Mouse (Mus musculus): Measurements from ENCODE around the gene Pacs2.

Pacs2 gene

DNA sequence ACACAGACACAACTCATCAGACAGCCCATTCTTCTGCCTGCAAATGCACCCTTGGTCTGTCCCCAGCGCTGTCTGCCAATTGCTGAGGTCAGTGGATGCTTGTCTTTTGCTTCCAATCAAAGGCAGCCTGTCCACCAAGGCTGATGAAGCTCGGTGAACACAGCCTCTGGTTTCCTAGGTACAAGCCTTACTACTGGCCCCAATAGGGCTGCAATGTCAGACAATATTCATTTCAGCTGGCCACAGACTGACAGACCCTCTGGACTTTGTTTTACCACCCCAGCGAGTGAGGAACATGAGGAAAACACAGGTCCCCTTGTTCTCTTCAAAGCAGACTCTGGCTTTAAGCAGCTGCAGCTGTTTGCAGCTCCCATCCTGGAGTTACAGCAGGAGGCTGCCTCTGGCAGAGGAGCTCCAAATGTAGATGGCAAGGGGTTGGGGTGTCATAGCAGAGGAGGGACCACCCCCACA, 1.3 kb upstream of the Pacs2 start:
- no peak for DNase-seq

DNA sequence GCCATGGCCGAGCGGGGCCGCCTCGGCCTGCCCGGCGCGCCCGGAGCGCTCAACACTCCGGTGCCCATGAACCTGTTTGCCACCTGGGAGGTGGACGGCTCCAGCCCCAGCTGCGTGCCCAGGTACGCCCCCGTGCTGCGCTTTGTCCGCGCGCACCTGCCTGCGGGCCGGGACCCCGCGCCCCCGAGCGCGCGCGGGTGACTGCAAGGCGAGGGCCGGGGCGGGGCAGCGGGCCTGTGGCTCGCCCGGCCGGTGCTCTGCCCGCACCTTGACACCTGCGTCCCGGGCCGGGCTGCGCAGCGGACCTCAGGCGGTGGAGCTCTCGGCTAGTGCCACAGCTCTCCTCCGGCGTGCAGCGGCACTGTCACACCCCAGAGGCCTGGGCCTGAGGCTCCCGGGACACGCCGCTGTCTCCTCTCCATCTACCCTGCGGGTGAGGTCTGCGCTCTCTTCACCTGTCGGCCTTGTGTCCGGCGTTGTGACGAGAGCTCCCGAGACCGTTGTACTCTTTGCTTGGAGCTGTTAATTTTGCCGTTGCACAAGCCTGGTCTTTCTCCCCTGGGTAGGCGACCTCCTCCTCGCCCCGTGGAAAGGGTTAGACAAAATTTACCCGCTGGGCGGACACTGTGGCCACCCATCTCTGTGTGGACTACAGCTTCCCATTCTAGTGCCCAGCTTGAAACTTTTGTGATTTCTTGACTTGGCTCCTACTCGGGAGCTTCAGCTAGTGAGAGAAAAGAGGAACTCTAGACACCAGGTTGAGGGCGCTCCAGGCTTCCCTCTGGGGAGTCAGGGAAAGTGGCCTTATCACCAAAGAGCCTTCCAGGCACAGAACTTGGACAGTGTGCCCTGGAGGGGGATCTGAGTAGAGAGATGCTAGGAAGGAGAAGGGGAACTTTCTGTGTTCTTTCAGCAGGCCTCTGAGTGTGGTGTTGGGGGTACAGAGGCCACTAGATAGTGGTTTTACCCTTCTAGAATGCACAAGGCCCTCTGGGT, 551 bp downstream of the Pacs2 start:
- DNase-seq = peak; percentile 27 to 29

DNA sequence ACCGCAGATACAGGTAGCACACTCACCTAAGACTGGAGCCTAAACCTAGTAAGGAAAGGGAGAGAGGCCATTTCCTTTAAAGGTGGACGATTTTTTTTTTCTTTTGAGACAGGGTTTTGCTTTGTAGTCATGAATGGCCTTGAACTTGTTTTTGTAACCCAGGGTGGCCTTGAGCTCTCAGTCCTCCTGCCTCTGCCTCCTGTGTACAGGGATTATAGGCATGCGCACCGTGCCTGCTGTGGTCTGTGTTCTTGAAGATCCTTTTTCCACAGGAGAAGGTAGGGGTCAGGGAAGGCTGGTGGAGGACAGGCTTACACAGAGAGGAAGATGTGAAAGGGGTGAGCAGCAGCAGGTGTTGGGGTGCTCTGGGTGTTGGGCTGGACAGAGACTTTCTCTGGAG, 1.6 kb downstream of the Pacs2 start:
- no peak for DNase-seq

DNA sequence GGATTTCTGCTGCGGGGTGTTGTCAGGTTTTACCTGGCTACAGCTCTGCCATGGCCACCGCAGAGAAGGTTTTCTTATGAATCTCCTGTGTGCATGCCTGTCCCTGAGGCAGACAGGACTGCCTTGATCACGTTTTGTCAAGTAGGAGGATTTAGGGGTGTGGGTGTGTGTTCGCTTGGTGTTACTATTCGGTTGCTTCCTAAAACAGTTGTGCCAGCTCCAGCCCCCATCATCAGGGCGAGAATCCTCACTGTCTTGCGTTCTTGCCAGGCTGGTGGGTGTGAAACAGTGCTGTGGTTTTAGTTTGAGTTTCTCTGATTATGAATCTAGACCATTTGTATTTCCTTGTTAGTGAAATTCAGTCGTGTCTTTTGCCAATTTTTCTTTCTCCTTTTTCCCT, 2.7 kb downstream of the Pacs2 start:
- no peak for DNase-seq

DNA sequence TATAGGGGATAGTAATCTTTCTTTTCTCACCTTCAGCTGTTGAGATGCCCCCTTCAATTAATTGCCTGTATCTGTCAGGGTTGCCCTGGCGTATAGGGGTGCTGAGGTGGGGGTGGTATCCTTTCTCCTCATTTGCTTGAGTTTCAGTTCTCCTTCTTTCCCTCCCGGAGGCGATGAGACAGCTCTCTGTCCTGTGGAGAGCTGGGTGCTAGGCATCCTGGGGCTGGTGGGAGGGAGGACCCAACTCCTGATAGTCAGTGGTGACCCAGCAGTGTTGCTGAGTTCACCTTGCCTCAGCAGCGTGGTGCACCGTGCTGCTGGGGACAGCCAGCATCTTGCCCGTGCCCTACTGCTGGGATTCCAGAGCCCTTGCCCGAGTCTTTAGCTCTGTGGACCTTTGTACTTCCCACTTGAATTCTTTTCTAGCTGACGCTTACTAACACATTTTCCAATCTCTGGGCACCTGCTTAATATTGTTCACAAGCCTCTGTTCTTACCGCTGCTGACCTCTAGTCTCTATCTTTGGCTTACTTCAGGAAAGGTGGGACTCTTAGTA, 3.2 kb downstream of the Pacs2 start:
- no peak for DNase-seq

DNA sequence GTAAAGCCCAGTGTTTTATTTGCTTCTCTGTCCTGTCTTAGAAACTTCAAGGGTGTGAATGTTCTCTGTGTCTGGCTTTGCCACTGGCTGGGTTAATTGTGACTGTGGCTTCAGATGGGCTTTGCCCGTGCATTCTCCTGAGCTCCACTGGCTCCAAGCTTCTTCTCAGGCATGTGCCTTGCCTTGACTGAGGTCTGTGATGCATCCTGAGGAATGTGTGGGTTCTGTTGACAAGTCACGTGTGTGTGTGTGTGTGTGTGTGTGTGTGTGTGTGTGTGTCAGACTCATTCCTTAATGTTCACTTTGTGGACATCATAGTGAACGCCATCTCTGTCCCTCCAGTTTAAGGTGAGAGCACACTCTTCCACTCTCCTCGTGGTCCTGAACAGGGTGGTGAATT, 4.5 kb downstream of the Pacs2 start:
- no peak for DNase-seq

DNA sequence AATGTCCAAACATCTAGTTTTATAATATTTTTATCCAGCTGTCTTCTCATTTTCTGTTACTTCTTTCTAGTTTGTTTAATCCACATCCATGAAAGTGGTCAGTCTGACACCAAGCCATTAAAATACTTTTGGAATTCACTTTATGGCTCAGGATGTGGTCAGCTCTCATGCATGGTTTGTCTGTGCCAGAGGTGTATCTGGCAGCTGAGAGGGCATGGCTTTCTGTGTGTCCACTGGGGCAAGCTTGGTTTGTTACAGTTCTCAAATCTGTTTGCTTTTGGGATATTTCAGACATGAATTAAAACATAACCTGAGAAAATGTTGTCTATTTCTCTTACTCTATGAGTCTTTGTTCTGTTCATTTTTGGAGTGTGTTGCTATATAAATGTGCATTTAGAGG, 7.2 kb downstream of the Pacs2 start:
- no peak for DNase-seq

DNA sequence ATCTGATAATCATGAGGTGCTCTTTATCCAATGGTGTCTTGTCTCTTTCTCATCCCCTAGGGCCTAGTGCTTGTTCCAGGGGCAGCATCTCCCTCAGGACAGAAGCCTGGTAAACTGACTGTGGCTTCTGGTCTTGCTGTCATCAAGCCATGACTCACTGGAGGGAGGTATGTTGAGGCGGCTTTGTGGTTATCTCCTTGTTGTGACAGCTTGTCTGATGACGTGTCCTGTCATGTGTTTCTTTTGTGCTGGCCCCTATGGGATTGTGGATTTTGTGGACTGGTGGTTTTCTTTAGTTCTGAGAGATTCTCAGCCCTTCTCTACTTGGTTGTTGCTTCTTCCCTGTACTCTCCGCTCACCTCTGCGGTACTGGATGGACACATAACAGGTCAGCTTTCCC, 8.8 kb downstream of the Pacs2 start:
- DNase-seq = no peak

DNA sequence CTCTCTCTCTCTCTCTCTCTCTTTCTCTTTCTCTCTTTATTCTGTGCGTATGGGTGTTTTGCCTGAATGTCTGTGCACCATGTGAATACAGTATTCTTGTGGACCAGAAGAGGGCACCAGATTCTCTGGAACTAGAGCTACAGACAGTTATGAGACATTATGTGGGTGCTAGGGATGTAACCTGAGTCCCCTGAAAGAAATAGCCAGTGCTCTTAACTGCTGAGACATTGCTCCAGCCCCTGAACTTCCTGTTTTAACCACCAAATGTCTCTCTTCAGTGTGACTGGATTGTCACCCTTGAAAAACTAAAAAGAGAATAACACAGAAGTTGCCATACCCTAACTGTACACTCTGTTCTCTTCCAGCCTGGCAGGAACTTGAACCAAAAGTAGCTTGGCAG, 12.2 kb downstream of the Pacs2 start:
- no peak for DNase-seq

DNA sequence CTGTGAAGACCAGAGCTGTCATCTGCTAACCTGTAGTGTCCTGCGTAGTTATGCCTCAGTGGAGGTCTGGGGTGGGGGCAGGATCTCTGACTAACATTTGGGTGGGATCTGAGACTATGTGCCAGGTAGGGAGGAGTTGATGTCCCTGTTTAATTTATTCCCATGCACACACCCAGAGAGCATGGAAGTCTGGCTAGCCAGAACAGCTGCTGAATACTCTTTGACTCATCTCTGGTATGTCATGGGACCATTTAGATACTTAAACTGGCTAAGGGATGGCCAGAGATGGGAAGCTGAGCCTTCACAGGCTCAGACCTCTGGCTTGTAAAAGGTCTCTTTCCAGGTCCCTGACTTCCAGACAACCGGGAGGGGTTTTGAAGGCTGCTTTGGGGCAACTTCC, 13.2 kb downstream of the Pacs2 start:
- no peak for DNase-seq

DNA sequence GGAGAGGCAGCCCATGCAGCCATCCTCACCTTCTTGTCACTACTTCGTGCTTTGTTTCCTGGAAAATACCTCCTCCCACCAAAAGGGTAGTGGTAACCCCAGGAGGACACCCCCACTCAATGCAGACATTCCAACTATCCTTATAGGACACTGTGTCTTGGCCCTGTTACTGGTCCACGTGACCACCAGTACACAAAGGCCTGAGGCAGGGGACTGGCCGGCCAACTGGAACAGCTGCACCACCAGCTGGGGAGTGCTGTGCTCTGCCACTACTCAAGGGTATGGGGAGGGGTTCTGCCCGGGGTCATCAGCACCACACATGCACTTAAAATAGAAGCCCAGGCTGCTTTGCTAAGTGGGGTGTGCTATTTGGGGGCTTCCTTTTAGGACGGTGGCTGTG, 13.8 kb downstream of the Pacs2 start:
- no peak for DNase-seq

DNA sequence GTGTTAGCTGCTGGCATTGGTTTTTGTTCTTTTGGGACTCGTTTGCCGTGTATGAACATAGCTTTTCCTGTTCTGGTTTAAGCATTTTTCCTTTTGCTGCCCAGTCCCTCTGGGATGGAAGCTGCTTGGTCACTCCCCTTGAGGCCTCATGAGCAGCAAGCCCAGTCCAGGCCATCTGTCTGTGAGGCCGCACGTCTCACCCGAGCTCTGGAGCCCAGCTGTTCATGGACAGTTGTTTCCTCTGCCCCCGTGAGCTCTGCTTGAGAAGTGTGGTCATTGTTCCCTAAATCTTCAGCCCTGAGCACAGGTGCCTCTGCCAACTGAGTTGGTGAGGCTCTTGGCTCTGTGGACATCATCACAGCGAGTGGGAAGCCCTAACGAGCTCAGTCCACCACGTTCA, 14.6 kb downstream of the Pacs2 start:
- DNase-seq = no peak

DNA sequence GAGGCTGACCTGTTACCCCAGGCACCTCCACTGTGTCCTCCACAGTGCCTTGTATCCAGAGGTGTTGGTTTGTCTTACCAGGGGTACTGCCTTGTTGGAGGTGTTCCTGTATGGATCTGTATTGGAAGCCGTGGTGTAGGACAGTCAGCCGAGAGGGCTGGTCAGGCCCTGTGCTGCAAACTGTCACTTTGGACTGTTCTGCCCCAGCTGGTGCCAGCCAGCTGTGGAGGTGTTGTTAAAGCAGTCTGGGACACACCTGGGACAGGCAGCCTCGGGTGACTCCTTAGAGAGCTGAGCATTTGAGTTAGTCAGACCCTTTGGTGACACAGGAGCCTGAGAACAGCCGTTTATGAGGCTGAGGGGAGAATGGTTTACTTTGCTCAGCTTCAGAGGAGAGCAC, 15.7 kb downstream of the Pacs2 start:
- DNase-seq = no peak

DNA sequence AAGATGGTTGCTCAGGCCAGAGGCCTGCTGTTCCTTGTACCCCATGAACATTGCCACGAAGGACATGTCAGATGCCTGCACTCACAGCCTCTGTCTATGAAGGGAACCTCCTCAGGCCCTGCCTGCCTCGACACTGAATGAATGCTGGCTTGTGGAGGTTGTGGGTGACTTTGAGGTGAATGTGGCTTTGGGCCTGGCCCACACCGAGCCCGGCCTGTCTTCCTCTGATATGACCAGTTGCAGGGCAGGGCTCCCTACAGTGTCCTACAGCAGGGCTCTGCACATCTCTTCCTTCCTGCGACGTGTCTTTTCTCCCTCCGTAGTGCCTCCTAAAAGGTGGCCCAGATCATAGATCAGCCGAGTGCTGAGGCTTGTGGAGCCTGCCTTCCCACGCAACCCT, 16.7 kb downstream of the Pacs2 start:
- no peak for DNase-seq

DNA sequence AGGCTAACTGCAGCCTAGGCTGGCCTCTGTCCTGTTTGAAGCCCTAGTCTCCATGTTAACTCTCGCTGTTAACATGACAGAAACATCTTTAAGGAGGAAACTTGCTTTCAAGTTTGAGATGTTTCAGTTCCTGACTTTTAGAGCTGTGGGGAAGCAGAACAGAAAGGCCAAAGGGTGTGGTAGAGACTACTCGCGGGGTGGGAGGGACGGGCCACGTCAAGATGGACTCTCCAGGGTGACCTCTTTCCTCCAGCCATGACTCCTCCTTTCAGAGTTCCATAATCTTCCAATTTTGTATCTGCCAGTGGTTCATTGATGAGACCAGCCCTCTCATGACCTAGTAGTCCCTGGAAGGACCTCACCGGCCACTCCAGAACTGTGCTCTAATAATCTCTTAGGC, 17.1 kb downstream of the Pacs2 start:
- DNase-seq = no peak

DNA sequence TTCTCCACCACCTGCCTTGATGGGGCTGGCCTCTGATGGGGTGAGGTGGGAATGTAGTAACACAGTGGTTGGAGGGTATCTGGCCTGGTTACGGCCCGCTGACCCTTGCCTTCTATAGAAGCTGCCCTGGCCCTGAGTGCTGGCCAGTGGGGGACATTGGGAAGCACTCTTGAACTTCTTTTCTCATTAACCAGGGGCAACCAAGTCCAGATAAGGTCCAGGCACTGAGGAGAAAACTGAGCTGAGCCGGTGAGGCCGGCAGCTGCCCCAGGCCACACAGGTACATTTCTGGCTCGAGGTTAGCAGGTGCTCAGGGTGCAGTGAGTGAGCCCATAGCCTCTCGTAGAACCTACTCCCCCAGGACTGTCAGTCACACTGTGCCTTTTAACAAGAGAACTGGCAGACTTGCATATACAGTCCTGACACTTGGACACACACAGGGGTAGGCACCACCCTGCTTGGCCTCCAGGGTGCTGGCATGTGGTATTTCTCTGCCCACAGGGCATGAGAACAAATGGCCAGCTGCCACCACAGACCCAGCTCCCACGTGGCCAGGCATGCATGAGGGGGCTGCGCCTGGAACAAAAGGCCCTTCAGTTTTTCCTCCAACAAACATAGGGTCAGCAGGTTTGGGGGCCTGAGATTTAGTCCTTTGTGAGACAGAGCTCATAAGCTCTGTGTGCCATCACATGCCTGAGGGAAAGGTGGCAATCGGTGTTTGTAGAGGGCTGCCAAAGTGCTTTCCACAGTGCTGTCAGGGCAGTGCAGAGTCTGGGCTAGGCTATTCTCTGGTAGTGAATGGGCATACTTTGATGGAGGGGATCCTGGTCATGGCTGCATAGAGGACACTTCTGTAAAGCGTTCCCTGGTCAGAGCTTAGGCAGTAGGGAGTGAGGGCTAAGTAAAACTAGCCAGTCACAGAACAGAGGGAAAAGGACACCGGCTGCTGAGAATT, 18.3 kb downstream of the Pacs2 start:
- no peak for DNase-seq

DNA sequence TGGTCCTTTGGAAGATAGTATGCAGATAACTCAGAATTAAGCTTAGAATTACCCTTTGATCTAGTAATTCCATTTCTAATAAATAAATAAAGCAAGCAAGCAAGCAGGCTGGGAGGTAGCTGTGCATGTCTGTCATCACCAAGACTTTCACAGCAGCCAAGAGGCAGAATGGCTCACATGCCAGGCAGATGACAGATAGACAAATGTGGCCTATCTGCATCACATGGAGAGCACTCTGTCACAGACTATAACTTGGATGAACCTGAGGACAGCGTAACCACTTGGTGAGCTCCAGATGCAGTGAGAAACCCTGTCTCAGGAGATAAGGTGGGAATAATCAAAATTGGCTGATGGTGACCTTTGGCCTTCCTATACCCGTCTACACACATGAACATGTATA, 20.8 kb downstream of the Pacs2 start:
- no peak for DNase-seq

DNA sequence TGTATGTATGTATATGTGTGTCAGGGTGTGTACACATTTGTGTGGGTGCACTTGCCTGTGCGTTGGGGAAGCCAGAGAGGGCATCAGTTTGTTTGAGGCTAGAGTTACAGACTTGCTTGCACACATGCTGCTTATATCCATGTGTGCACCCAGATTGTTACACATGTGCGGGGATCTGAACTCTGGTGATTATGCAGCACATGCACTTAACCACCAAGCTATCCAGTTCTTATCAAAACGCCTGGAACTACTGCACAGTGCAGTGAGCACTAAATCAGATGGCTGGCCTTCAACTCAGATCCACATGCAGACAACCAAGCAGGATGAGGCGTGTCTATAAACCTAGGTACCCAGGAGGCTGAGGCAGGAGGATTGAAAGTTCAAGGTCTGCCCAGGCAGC, 22.7 kb downstream of the Pacs2 start:
- no peak for DNase-seq

DNA sequence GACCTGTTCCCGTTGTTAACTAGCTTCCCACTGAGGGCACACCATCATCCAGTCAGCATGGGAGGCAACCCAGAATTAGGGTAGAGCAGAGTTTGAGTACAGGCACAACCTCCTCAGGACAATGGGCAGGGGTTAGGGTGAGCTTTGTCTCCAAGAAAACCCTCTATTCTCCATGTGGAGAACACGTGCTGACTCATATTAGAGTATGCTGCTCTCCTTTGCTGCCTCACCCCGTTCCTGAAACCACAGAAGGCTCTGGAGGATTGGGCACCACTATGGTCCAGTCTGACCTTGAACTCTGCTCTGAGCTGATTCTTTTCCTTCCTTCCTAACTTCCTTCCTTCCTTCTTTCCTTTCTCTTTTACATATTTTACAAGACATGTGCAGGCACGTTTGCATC, 24.1 kb downstream of the Pacs2 start:
- no peak for DNase-seq

DNA sequence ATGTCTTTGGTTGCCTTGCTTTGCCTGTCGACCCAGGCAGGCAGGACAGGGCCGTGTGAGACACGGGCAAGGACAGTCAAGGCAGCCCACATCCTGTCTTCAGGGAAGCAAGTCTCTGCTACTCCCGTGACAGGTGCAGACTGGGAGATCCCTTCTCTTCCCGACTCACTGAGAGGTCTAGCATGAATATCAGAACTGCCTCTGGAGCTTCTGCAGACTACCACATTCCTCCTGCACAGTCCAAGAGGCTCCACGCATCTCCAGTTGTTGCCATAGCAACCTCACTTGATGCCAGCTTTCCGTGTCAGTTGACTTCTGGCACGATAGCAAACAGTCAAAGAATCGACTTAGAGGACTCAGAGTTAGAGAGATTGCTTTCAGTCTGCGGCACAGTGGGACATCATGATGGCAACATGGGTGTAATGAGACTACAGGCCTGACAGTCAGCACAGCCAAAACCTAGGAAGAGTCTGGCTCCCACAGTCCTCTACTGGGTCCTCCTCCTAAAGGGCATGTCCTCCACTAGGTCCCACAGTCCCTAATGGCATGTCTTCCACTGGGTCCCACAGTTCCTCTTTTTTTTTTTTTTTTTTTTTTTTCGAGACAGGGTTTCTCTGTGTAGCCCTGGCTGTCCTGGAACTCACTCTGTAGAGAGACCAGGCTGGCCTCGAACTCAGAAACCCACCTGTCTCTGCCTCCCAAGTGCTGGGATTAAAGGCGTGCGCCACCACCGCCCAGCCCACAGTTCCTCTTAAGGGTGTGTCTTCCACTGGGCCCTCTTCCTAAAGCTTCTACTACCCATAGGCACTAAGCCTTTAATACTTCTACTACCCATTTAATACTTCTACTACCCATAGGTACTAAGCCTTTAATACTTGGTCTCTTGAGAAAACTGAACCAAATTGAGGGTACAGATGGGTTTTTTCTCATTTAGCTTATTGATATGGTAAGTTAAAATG, 27.5 kb downstream of the Pacs2 start:
- DNase-seq = no peak

DNA sequence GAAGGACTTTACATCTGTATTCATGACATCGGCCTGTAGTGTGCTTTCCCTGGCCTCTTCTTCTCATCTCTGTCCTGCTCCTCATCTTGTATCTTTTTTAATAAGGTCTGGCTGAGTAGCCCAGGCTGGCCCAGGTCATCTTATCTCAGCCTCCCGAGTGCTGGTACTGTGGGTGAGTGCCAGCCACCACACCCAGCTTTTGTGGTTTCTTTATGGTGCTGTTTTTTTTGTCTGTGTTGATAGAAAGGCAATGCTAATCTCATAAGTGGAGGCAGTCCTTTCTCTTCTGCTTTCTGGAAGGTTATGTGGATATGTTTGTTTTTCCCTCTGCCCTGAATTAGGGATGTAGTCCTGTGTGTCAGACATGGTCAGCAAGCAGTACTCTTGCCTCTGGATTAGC, 28.2 kb downstream of the Pacs2 start:
- DNase-seq = no peak
